Mouse (Mus musculus) stomach, embryonic 14.5 days (tissue): ENCODE data around the gene Prkag2. TPM values are rescaled to one million over a fixed set of nuclear protein-coding genes. Genes with fewer than 3 reads are reported as not detected.
"Not testable (repeated sequence)": the region's sequence is repeated elsewhere in the genome, so short reads cannot be mapped to it uniquely, and the experiment has no call there.

Experiments
- ATAC-seq: fragments of 200-750 bp; cut with Nextera tagmentation; 2 replicates; pipeline ENCODE4 v1.8.0; 2017; ENCODE audit warnings: low read depth, moderate TSS enrichment; ENCODE audit not compliant: insufficient number of reproducible peaks, insufficient read depth, low FRiP score
- H3K27ac ChIP-seq: fragments of 300-500 bp; sonication (generic); 2 replicates; pipeline ENCODE4 v1.5.1; 2014; ENCODE audit warnings: mild to moderate bottlenecking, low read length, moderate library complexity, mixed read lengths
- H3K27me3 ChIP-seq: fragments of 300-500 bp; sonication (generic); 2 replicates; pipeline ENCODE4 v1.6.1; 2014; ENCODE audit warnings: low read length, control low read depth, mixed read lengths; ENCODE audit not compliant: control insufficient read depth, insufficient read depth
- H3K36me3 ChIP-seq: fragments of 300-500 bp; sonication (generic); 2 replicates; pipeline ENCODE4 v1.6.1; 2014; ENCODE audit warnings: mild to moderate bottlenecking, control low read depth, low read length, moderate library complexity, mixed read lengths; ENCODE audit not compliant: control insufficient read depth, insufficient read depth
- H3K4me1 ChIP-seq: fragments of 300-500 bp; sonication (generic); 2 replicates; pipeline ENCODE4 v1.6.1; 2014; ENCODE audit warnings: low read length, control low read depth, mixed read lengths; ENCODE audit not compliant: control insufficient read depth, insufficient read depth
- H3K4me2 ChIP-seq: fragments of 300-500 bp; sonication (generic); replicated peaks from 2 replicates; pipeline ENCODE4 v1.6.1; 2014; ENCODE audit warnings: low read depth, low read length, control low read depth
- H3K4me3 ChIP-seq: fragments of 300-500 bp; sonication (generic); 2 replicates; pipeline ENCODE4 v1.5.1; 2014; ENCODE audit warnings: low read depth, low read length, control low read depth
- H3K9ac ChIP-seq: fragments of 300-500 bp; sonication (generic); replicated peaks from 2 replicates; pipeline ENCODE4 v1.6.1; 2014; ENCODE audit warnings: low read depth, mild to moderate bottlenecking, control low read depth, low read length, moderate library complexity, mixed read lengths
- H3K9me3 ChIP-seq: fragments of 300-500 bp; sonication (generic); 2 replicates; pipeline ENCODE4 v1.6.1; 2016; ENCODE audit warnings: low read depth, low read length, control low read depth; ENCODE audit not compliant: control insufficient read depth
- WGBS: fragments of 180-500 bp; shearing (Covaris S2); extraction: QIAGEN DNeasy Blood & Tissue Kit; methylation state at CpG from one replicate; pipeline ENCODE4 v1.1.7; 2014; 5-methylcytosine and 5-hydroxymethylcytosine counted together
- polyA plus RNA-seq: library from polyadenylated mRNA; unstranded; fragments of >200 nt; fragmentation: Nextera tagmentation; extraction: Ambion mirVana; gene quantifications from 2 replicates; pipeline ENCODE4 v1.2.1, GENCODE M21; 2014

The Prkag2 gene
- polyA plus RNA-seq, 1 experiment from 2014 or later: 54.7 TPM

GRCm38 (mm10) chr5:24861449-24861930 is 239.0 kb downstream of the Prkag2 start:
- no peak overlapping the region for H3K4me3 ChIP-seq
- no peaks in the 10 kb centered on the region for H3K27me3 ChIP-seq
- H3K27ac ChIP-seq: no peak overlapping the region
- H3K36me3 ChIP-seq: 0 out of 2 replicates have a peak, but pooled peaks cover 4% of the 10 kb centered on the region
- H3K4me1 ChIP-seq: no peaks in the 10 kb centered on the region
- H3K9me3 ChIP-seq: peaks cover 2% of the 10 kb centered on the region; the same call in 1 of the 2 replicates
- WGBS: 84% methylated on average over 9 of the region's 9 CpGs
- no peak for ATAC-seq
- H3K4me2 ChIP-seq: no peak overlapping the region
- no peak overlapping the region for H3K9ac ChIP-seq

GRCm38 (mm10) chr5:24860635-24861448 is 239.6 kb downstream of the Prkag2 start:
- Histone ChIP-seq H3K36me3 (0 out of 2 replicates have a peak, but pooled peaks cover 4% of the 10 kb centered on the region), H3K4me2 (no peak overlapping the region), H3K27ac (no peak overlapping the region), H3K9me3 (no peaks in the 10 kb centered on the region), H3K4me1 (no peaks in the 10 kb centered on the region), H3K27me3 (no peaks in the 10 kb centered on the region), H3K4me3 (no peak overlapping the region), H3K9ac (no peak overlapping the region)
- 82% methylated on average over 13 of the region's 13 CpGs for WGBS
- ATAC-seq: no peak

- H3K4me3 ChIP-seq: no peak overlapping the region
- H3K27me3 ChIP-seq: no peaks in the 10 kb centered on the region
- no peak; the same call in 1 of the 2 replicates for ATAC-seq
- H3K27ac ChIP-seq: no peak overlapping the region
- 0 out of 2 replicates have a peak, but pooled peaks cover 4% of the 10 kb centered on the region for H3K36me3 ChIP-seq
- H3K4me1 ChIP-seq: no peaks in the 10 kb centered on the region
- no peak overlapping the region for H3K4me2 ChIP-seq
- H3K9ac ChIP-seq: no peak overlapping the region
- 74% methylated on average over 3 of the region's 3 CpGs for WGBS
- H3K9me3 ChIP-seq: no peaks in the 10 kb centered on the region
Measured at GRCm38 (mm10) chr5:24859771-24860540, 240.5 kb downstream of the Prkag2 start.

GRCm38 (mm10) chr5:24854827-24855600 is 245.4 kb downstream of the Prkag2 start:
- H3K27ac ChIP-seq: no peak overlapping the region
- H3K4me1 ChIP-seq: no peaks in the 10 kb centered on the region
- no peaks in the 10 kb centered on the region for H3K9me3 ChIP-seq
- no peak overlapping the region for H3K4me2 ChIP-seq
- no peak overlapping the region for H3K9ac ChIP-seq
- ATAC-seq: 0 out of 2 replicates have a peak, but pooled peaks have one; percentile 28
- no peaks in the 10 kb centered on the region for H3K36me3 ChIP-seq
- no peaks in the 10 kb centered on the region for H3K27me3 ChIP-seq
- no peak overlapping the region for H3K4me3 ChIP-seq
- 71% methylated on average over 3 of the region's 3 CpGs for WGBS

GRCm38 (mm10) chr5:24854256-24854655 is 246.2 kb downstream of the Prkag2 start:
- Histone ChIP-seq H3K9me3 (no peaks in the 10 kb centered on the region), H3K4me2 (no peak overlapping the region), H3K4me3 (no peak overlapping the region), H3K4me1 (no peaks in the 10 kb centered on the region), H3K9ac (no peak overlapping the region), H3K27ac (no peak overlapping the region), H3K27me3 (no peaks in the 10 kb centered on the region), H3K36me3 (no peaks in the 10 kb centered on the region)
- 89% methylated on average over 3 of the region's 3 CpGs for WGBS
- ATAC-seq: no peak

- WGBS: 86% methylated on average over 14 of the region's 14 CpGs
- H3K4me3 ChIP-seq, H3K4me1 ChIP-seq, H3K36me3 ChIP-seq, H3K9ac ChIP-seq, H3K4me2 ChIP-seq, H3K27ac ChIP-seq, H3K9me3 ChIP-seq, ATAC-seq, H3K27me3 ChIP-seq: not testable (repeated sequence)
Measured at GRCm38 (mm10) chr5:24848261-24848660, 252.2 kb downstream of the Prkag2 start.

GRCm38 (mm10) chr5:24843841-24844240 is 256.6 kb downstream of the Prkag2 start:
- H3K27ac ChIP-seq: peak overlapping the region; percentile 95; the same call in 1 of the 2 replicates
- no peaks in the 10 kb centered on the region for H3K36me3 ChIP-seq
- no peaks in the 10 kb centered on the region for H3K9me3 ChIP-seq
- H3K9ac ChIP-seq: no peak overlapping the region
- no peak overlapping the region for H3K4me2 ChIP-seq
- no peaks in the 10 kb centered on the region for H3K27me3 ChIP-seq
- no peak overlapping the region for H3K4me3 ChIP-seq
- peaks cover 19% of the 10 kb centered on the region; the same call in 1 of the 2 replicates for H3K4me1 ChIP-seq
- 78% methylated on average over 5 of the region's 5 CpGs for WGBS
- ATAC-seq: no peak

- peak; percentile 5; the same call in 1 of the 2 replicates for ATAC-seq
- peaks cover 19% of the 10 kb centered on the region for H3K4me1 ChIP-seq
- peak overlapping the region; percentile 84 for H3K4me3 ChIP-seq
- peak overlapping the region; percentile 95 for H3K27ac ChIP-seq
- 1% methylated on average over 21 of the region's 21 CpGs for WGBS
- H3K27me3 ChIP-seq: no peaks in the 10 kb centered on the region
- 0 out of 2 replicates have a peak overlapping the region, but pooled peaks have one; percentile 32 for H3K9ac ChIP-seq
- H3K9me3 ChIP-seq: no peaks in the 10 kb centered on the region
- H3K36me3 ChIP-seq: no peaks in the 10 kb centered on the region
- H3K4me2 ChIP-seq: peak overlapping the region; percentile 92
Measured at GRCm38 (mm10) chr5:24843103-24843475, 257.4 kb downstream of the Prkag2 start.
